Mouse (Mus musculus) liver, adult 2 months (tissue): ENCODE measurements around the gene Arhgap17. TPM values are rescaled to one million over a fixed set of nuclear protein-coding genes. Genes with fewer than 3 reads are reported as not detected.

Experiments used
- DNase-seq: peaks from one replicate; pipeline ENCODE4 v3.0.0-alpha.2; 2011; ENCODE audit warnings: low read depth, low spot score; ENCODE audit errors: extremely low read depth
- H3K27ac ChIP-seq: fragments of 200-500 bp; replicated peaks from 2 replicates; pipeline ENCODE4 v1.5.1; 2012; ENCODE audit warnings: low read depth, mild to moderate bottlenecking, control low read depth, inconsistent platforms, low read length; ENCODE audit not compliant: insufficient read depth
- H3K27me3 ChIP-seq: fragments of 200-500 bp; 2 replicates; pipeline ENCODE4 v1.6.1; 2012; ENCODE audit warnings: mild to moderate bottlenecking, moderate library complexity, low read length, inconsistent platforms; ENCODE audit not compliant: control insufficient read depth, insufficient read depth
- H3K36me3 ChIP-seq: fragments of 200-500 bp; 2 replicates; pipeline ENCODE4 v1.6.1; 2012; ENCODE audit warnings: low read length, inconsistent platforms; ENCODE audit not compliant: control insufficient read depth, insufficient read depth
- H3K4me1 ChIP-seq: fragments of 200-500 bp; 2 replicates; pipeline ENCODE4 v1.6.1; 2011; ENCODE audit warnings: low read length; ENCODE audit not compliant: control insufficient read depth, insufficient read depth
- H3K4me3 ChIP-seq: fragments of 200-500 bp; 2 replicates; pipeline ENCODE4 v1.5.1; 2011; ENCODE audit warnings: low read depth, mild to moderate bottlenecking, control low read depth, low read length, moderate library complexity; ENCODE audit not compliant: insufficient read depth
- H3K79me2 ChIP-seq: fragments of 200-500 bp; 2 replicates; pipeline ENCODE4 v1.6.1; 2012; ENCODE audit warnings: inconsistent platforms, mild to moderate bottlenecking, low read length, moderate library complexity; ENCODE audit not compliant: control insufficient read depth, insufficient read depth
- H3K9ac ChIP-seq: fragments of 200-500 bp; 2 replicates; pipeline ENCODE4 v1.6.1; 2012; ENCODE audit warnings: low read depth, mild to moderate bottlenecking, control low read depth, inconsistent platforms, low read length
- CTCF ChIP-seq: fragments of 200-500 bp; IDR thresholded peaks from 2 replicates; pipeline ENCODE4 v1.5.1; 2011; ENCODE audit warnings: low read depth, low read length, control low read depth
- POLR2A ChIP-seq: fragments of 200-500 bp; IDR thresholded peaks from 2 replicates; pipeline ENCODE4 v1.6.1; 2011; ENCODE audit warnings: low read length, control low read depth; ENCODE audit not compliant: insufficient read depth; ENCODE audit errors: extremely low read depth
- WGBS: fragments of 180-500 bp; shearing (Covaris S2); methylation state at CpG from one replicate; pipeline ENCODE4 v1.1.7; 2018; 5-methylcytosine and 5-hydroxymethylcytosine counted together
- polyA plus RNA-seq: library from polyadenylated mRNA; depleted of rRNA; stranded (reverse); fragments of >200 nt; gene quantifications from 2 replicates; pipeline ENCODE4 v1.2.3, GENCODE M21; 2012
- total RNA-seq: library from RNA; depleted of rRNA; stranded (reverse); fragments of >200 nt; gene quantifications from 2 replicates; pipeline ENCODE4 v1.2.3, GENCODE M21; 2014

The Arhgap17 gene
- total and polyA plus RNA-seq, 2 experiments: 4.9 to 8.6 TPM

GRCm38 (mm10) chr7:123254196-123254970 is 115.3 kb downstream of the Arhgap17 start:
- 89% methylated on average over 14 of the region's 14 CpGs for WGBS
- Histone ChIP-seq H3K36me3 (no peaks in the 10 kb centered on the region), H3K9ac (no peak overlapping the region), H3K4me3 (no peak overlapping the region), H3K27me3 (no peaks in the 10 kb centered on the region; the same call in 1 of the 2 replicates), H3K4me1 (no peaks in the 10 kb centered on the region), H3K27ac (no peak overlapping the region), H3K79me2 (no peaks in the 10 kb centered on the region)
- TF ChIP-seq CTCF (no peak), POLR2A (no peak)
- no peak for DNase-seq

- H3K9ac ChIP-seq: no peak overlapping the region
- H3K27ac ChIP-seq: no peak overlapping the region
- no peak for DNase-seq
- TF ChIP-seq CTCF (no peak), POLR2A (no peak)
- WGBS: 74% methylated on average over 7 of the region's 7 CpGs
- H3K27me3 ChIP-seq: no peaks in the 10 kb centered on the region; the same call in 1 of the 2 replicates
- H3K4me3 ChIP-seq: no peak overlapping the region
- H3K79me2 ChIP-seq: no peaks in the 10 kb centered on the region
- no peaks in the 10 kb centered on the region for H3K36me3 ChIP-seq
- no peaks in the 10 kb centered on the region for H3K4me1 ChIP-seq
These were observed 116.3 kb downstream of the Arhgap17 start for GRCm38 (mm10) chr7:123253396-123253795.

DNA sequence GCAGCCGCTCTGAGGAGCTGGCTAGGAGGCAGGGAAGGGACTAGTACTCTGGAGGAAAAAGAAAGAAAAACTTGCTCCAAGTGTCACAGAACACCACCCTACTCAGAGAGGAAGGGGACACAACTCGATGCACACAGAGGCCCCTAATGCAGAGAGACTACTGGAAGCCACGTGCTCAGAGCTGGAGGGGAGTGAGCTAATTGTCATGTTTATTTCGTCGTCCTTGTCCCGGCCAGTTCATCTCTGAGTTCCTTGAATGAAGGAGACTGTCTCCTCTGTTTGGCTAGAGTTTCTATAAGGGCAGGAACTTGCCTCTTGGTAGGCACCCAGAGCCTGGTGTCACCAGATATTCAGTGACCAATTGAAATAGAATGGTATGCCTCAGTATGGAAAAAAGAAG is 118.4 kb downstream of the Arhgap17 start:
- no peak for DNase-seq
- H3K79me2 ChIP-seq: no peaks in the 10 kb centered on the region
- H3K4me3 ChIP-seq: no peak overlapping the region
- 60% methylated on average over 6 of the region's 6 CpGs for WGBS
- no peak overlapping the region for H3K27ac ChIP-seq
- no peak overlapping the region for H3K9ac ChIP-seq
- H3K27me3 ChIP-seq: no peaks in the 10 kb centered on the region; the same call in 1 of the 2 replicates
- TF ChIP-seq POLR2A: no peak
- TF ChIP-seq CTCF: no peak
- no peaks in the 10 kb centered on the region for H3K36me3 ChIP-seq
- H3K4me1 ChIP-seq: no peaks in the 10 kb centered on the region

- Histone ChIP-seq H3K27ac (no peak overlapping the region), H3K4me1 (no peaks in the 10 kb centered on the region)
These were observed 121.5 kb downstream of the Arhgap17 start for GRCm38 (mm10) chr7:123248166-123248565.

GRCm38 (mm10) chr7:123246504-123247084 is 123.1 kb downstream of the Arhgap17 start:
- WGBS: 66% methylated on average over 4 of the region's 4 CpGs
- no peaks in the 10 kb centered on the region for H3K27me3 ChIP-seq
- TF ChIP-seq CTCF: no peak
- no peak for TF ChIP-seq POLR2A
- H3K79me2 ChIP-seq: no peaks in the 10 kb centered on the region
- H3K27ac ChIP-seq: no peak overlapping the region
- DNase-seq: no peak
- no peak overlapping the region for H3K4me3 ChIP-seq
- H3K9ac ChIP-seq: no peak overlapping the region
- no peaks in the 10 kb centered on the region for H3K36me3 ChIP-seq
- H3K4me1 ChIP-seq: no peaks in the 10 kb centered on the region

More at GRCm38 (mm10) chr7:123248166-123248565, 121.5 kb downstream of the Arhgap17 start:
- TF ChIP-seq POLR2A (no peak), CTCF (no peak)
- H3K27me3 ChIP-seq: no peaks in the 10 kb centered on the region
- no peak overlapping the region for H3K9ac ChIP-seq
- no peak for DNase-seq
- no peaks in the 10 kb centered on the region for H3K79me2 ChIP-seq
- no peaks in the 10 kb centered on the region for H3K36me3 ChIP-seq
- no peak overlapping the region for H3K4me3 ChIP-seq
- 27% methylated on average over 2 of the region's 2 CpGs for WGBS

- DNase-seq: no peak
- no peak overlapping the region for H3K4me3 ChIP-seq
- H3K27me3 ChIP-seq: no peaks in the 10 kb centered on the region
- H3K4me1 ChIP-seq: no peaks in the 10 kb centered on the region
- H3K79me2 ChIP-seq: no peaks in the 10 kb centered on the region
- TF ChIP-seq POLR2A: no peak
- TF ChIP-seq CTCF: no peak
- no peaks in the 10 kb centered on the region for H3K36me3 ChIP-seq
- WGBS: 28% methylated on average over 1 of the region's 1 CpGs
- no peak overlapping the region for H3K9ac ChIP-seq
- H3K27ac ChIP-seq: no peak overlapping the region
These were observed 124.9 kb downstream of the Arhgap17 start for GRCm38 (mm10) chr7:123244833-123245232.
